Mouse (Mus musculus): ENCODE data around the gene Prpf4b. TPM values are rescaled to one million over a fixed set of nuclear protein-coding genes. Genes with fewer than 3 reads are reported as not detected.
"Not testable (repeated sequence)": the region's sequence is repeated elsewhere in the genome, so short reads cannot be mapped to it uniquely, and the experiment has no call there.

The Prpf4b gene
- polyA plus RNA-seq, 1 experiment, result 207 TPM

- no peak overlapping the region for H3K27ac ChIP-seq (ENCODE audit: control insufficient read depth, insufficient read depth, low read depth, low read length, poor library complexity)
- H3K4me1 ChIP-seq (ENCODE audit: control insufficient read depth, insufficient read depth, low read length), result no peaks in the 10 kb centered on the region; the same call in 1 of the 2 replicates
- no peak overlapping the region for H3K4me3 ChIP-seq (replicated peaks; ENCODE audit: control insufficient read depth, low read depth, low read length)
- WGBS, result 3% methylated on average over 9 of the region's 9 CpGs
- TF ChIP-seq POLR2A (IDR thresholded peaks at IDR 0.05; ENCODE audit: borderline replicate concordance, control insufficient read depth, low read depth, low read length) (no peak), CTCF (IDR thresholded peaks at IDR 0.05; ENCODE audit: control insufficient read depth, insufficient read depth, low read length) (no peak)
These were observed 39.5 kb downstream of the Prpf4b start for GRCm38 (mm10) chr13:34914614-34915013.

- Histone ChIP-seq H3K4me3 (replicated peaks; ENCODE audit: control insufficient read depth, low read depth, low read length) (no peak overlapping the region), H3K27ac (ENCODE audit: control insufficient read depth, insufficient read depth, low read depth, low read length, poor library complexity) (no peak overlapping the region), H3K4me1 (ENCODE audit: control insufficient read depth, insufficient read depth, low read length) (no peaks in the 10 kb centered on the region; the same call in 1 of the 2 replicates)
- TF ChIP-seq CTCF (IDR thresholded peaks at IDR 0.05; ENCODE audit: control insufficient read depth, insufficient read depth, low read length) (no peak), POLR2A (IDR thresholded peaks at IDR 0.05; ENCODE audit: borderline replicate concordance, control insufficient read depth, low read depth, low read length) (no peak)
- WGBS, result 37% methylated on average over 37 of the region's 37 CpGs
These were observed 41.5 kb downstream of the Prpf4b start for GRCm38 (mm10) chr13:34916520-34917167.

- Histone ChIP-seq H3K4me1 (ENCODE audit: control insufficient read depth, insufficient read depth, low read length) (no peaks in the 10 kb centered on the region), H3K27ac (ENCODE audit: control insufficient read depth, insufficient read depth, low read depth, low read length, poor library complexity) (no peak within 1 kb of the TSS), H3K4me3 (replicated peaks; ENCODE audit: control insufficient read depth, low read depth, low read length) (no peak within 1 kb of the TSS)
- WGBS, result 71% methylated on average over 4 of the region's 4 CpGs
- TF ChIP-seq CTCF (IDR thresholded peaks at IDR 0.05; ENCODE audit: control insufficient read depth, insufficient read depth, low read length) (no peak), POLR2A (IDR thresholded peaks at IDR 0.05; ENCODE audit: borderline replicate concordance, control insufficient read depth, low read depth, low read length) (no peak)
These were observed 49.1 kb downstream of the Prpf4b start, which contains the start of the genes Fam217a and 4933417A18Rik for GRCm38 (mm10) chr13:34924210-34924609. Gene Fam217a (minus strand): TSS chr13:34924310. Gene 4933417A18Rik (plus strand): TSS chr13:34924409.

- TF ChIP-seq CTCF (IDR thresholded peaks at IDR 0.05; ENCODE audit: control insufficient read depth, insufficient read depth, low read length) (no peak), POLR2A (IDR thresholded peaks at IDR 0.05; ENCODE audit: borderline replicate concordance, control insufficient read depth, low read depth, low read length) (no peak)
- Histone ChIP-seq H3K4me1 (ENCODE audit: control insufficient read depth, insufficient read depth, low read length) (no peaks in the 10 kb centered on the region), H3K27ac (ENCODE audit: control insufficient read depth, insufficient read depth, low read depth, low read length, poor library complexity) (no peak overlapping the region), H3K4me3 (replicated peaks; ENCODE audit: control insufficient read depth, low read depth, low read length) (no peak overlapping the region)
- 82% methylated on average over 10 of the region's 10 CpGs for WGBS
These were observed 60.0 kb downstream of the Prpf4b start for GRCm38 (mm10) chr13:34934931-34935644.

GRCm38 (mm10) chr13:34942370-34942769, 67.3 kb downstream of the Prpf4b start:
- TF ChIP-seq CTCF (IDR thresholded peaks at IDR 0.05; ENCODE audit: control insufficient read depth, insufficient read depth, low read length) (no peak), POLR2A (IDR thresholded peaks at IDR 0.05; ENCODE audit: borderline replicate concordance, control insufficient read depth, low read depth, low read length) (no peak)

GRCm38 (mm10) chr13:34951437-34951836, 76.3 kb downstream of the Prpf4b start:
- H3K4me1 ChIP-seq (ENCODE audit: control insufficient read depth, insufficient read depth, low read length); H3K4me3 ChIP-seq (replicated peaks; ENCODE audit: control insufficient read depth, low read depth, low read length); H3K27ac ChIP-seq (ENCODE audit: control insufficient read depth, insufficient read depth, low read depth, low read length, poor library complexity): not testable (repeated sequence)
- WGBS, result 29% methylated on average over 2 of the region's 2 CpGs

More at GRCm38 (mm10) chr13:34942370-34942769, 67.3 kb downstream of the Prpf4b start:
- Histone ChIP-seq H3K27ac (ENCODE audit: control insufficient read depth, insufficient read depth, low read depth, low read length, poor library complexity) (no peak overlapping the region), H3K4me3 (replicated peaks; ENCODE audit: control insufficient read depth, low read depth, low read length) (no peak overlapping the region), H3K4me1 (ENCODE audit: control insufficient read depth, insufficient read depth, low read length) (no peaks in the 10 kb centered on the region)

Other genes with a start within 250 kb of the Prpf4b start
- gene Pxdc1, start 221.8 kb upstream of the Prpf4b start, polyA plus RNA-seq (2011; ENCODE audit: insufficient read depth, insufficient read length, low replicate concordance, missing spikeins), result 0.86 and 5.0 TPM in 2 replicates
- not detected in 2 replicates for gene Fam50b, start 140.5 kb upstream of the Prpf4b start, polyA plus RNA-seq (2011; ENCODE audit: insufficient read depth, insufficient read length, low replicate concordance, missing spikeins)
- gene Fam217a, start 49.0 kb downstream of the Prpf4b start, polyA plus RNA-seq (2011; ENCODE audit: insufficient read depth, insufficient read length, low replicate concordance, missing spikeins), result not detected in 2 replicates
- not detected in 2 replicates for gene 4933417A18Rik, start 49.1 kb downstream of the Prpf4b start, polyA plus RNA-seq (2011; ENCODE audit: insufficient read depth, insufficient read length, low replicate concordance, missing spikeins)
- not detected in 2 replicates for gene Eci3, start 88.5 kb downstream of the Prpf4b start, polyA plus RNA-seq (2011; ENCODE audit: insufficient read depth, insufficient read length, low replicate concordance, missing spikeins)
- 24.4 and 26.8 TPM in 2 replicates for gene Eci2, start 151.8 kb downstream of the Prpf4b start, polyA plus RNA-seq (2011; ENCODE audit: insufficient read depth, insufficient read length, low replicate concordance, missing spikeins)

All from bone marrow, adult 2 months (tissue).